Mouse (Mus musculus) gastrocnemius, adult 18-20 months (tissue): ENCODE measurements around the gene Flt4. TPM values are rescaled to one million over a fixed set of nuclear protein-coding genes. Genes with fewer than 3 reads are reported as not detected.
"Not testable (repeated sequence)": the region's sequence is repeated elsewhere in the genome, so short reads cannot be mapped to it uniquely, and the experiment has no call there.

Source experiments
- DNase-seq: peaks from one replicate; pipeline ENCODE4 v3.0.0; 2021; ENCODE audit warnings: low spot score
- long read RNA-seq, 2 experiments: library from polyadenylated mRNA; stranded (forward); transcript quantifications; one replicate each; pipeline ENCODE4 v2.0.0; 2021
- total RNA-seq, 2 experiments: library from RNA; stranded (reverse); gene quantifications; 2 replicates each; pipeline ENCODE4 v1.2.3; 2021

Flt4 gene
- total RNA-seq = 1 to 10 TPM; 2.3 to 3.9 TPM
- long read RNA-seq, experiment 1 = 0 reads
- long read RNA-seq, experiment 2, full-length matches to known transcripts = 1 of 1 reads
- long read RNA-seq, experiment 2, partial matches to known transcripts = 0 of 1 reads
- long read RNA-seq, experiment 2, other reads (novel, unspliced or antisense) = 0 of 1 reads

DNA sequence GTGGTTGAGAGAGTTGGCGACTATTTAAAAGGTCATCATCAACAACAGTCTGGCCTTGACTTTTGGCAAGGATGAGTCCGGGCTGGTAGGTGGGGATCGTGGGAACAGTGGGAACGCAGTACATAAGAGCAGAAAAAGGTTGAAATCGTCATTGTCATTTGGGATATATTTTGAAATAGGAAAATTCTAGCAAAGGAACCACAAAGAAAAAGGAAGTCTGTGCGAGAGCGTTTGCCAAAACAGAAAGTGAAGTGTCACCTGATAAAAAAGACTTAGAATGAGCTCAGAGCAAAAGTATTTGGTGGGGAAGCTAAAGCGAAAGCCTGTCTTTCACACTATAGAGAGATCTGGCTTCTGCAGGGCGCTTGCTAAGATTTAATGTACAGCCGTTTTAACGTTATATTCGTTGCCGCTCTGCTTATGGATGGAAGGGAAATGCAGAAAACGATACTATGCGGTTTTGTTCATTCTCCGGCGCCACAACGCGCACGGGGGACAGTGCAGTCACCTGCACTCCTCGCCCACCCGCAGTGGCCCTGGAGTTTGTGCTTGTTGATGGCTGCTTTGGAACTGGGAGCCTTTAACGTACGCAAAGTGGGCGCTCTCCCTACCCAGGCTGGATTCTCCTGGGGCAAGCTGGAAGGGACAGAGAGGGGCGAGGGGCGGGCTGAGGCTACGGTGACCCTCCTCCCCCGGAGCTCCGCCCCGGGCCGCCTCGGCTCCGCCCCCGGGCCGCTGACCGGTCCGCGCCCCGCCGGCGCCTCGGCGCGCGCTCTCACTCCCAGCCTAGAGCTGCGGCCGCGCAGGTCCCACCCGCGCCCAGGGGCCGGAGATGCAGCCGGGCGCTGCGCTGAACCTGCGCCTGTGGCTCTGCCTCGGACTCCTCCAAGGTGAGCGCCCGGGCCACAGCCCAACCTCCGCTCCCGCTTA, at the start of gene Flt4:
TSS of gene Flt4 (plus strand) at position 326 of the 930 bp plus-strand sequence.
- not testable (repeated sequence) for DNase-seq

DNA sequence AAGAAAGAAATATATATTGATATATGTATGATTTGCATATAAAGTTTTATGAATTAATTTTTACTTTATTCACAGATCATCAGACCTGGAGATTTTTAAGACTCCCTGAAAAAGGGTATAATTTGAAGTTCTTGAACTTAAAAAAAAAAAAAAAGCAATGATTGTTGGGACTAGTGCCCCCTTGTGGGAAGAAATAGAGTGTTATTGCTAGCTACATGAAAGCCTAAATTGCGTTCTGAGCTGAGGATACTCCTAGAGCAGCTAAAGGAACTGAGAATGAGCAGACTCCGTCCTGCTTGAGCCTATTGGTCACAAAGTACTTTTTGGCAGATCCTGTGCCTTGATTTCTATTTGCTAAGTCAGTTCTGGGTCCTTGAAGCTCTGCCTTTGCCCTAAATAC, 34.0 kb upstream of the Flt4 start:
- DNase-seq = not testable (repeated sequence)

DNA sequence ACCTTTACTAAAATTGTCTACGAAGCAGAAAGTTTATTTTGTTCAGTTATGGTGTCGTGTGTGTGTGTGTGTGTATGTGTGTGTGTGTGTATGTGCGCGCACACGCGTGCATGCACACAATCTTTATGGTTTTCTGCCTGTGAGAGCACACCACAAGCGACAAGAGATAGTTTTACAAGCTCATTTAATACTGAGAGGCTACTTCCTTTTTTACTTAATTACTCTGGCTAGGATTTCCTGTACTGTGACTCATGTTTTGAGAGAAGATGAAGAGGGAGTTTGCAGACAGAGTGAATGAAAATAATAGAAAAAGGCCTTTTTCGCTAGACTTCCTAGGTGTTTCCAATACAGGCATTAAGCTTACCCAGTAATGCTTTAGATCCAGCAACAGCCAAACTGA, 28.6 kb upstream of the Flt4 start:
- DNase-seq = not testable (repeated sequence)

DNA sequence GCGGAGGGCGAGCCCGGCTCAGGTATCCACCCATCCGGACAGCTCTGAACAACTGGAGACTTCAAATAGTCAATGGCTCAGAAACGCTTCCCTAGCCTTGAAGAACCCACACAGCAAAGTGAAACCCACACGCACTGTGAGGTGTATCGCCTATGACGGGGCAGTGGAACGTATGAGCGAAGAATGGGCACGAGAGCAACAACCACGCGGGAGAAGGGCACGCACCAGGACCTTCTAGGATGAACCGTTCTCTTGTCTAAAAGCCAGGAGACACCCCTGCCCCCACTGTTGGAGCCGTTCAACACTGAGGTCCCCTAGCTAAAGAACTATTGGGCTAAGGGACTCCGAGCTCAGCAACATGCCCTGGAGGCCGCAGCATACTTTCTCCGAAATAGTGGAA, 18.9 kb upstream of the Flt4 start:
- DNase-seq = no peak

DNA sequence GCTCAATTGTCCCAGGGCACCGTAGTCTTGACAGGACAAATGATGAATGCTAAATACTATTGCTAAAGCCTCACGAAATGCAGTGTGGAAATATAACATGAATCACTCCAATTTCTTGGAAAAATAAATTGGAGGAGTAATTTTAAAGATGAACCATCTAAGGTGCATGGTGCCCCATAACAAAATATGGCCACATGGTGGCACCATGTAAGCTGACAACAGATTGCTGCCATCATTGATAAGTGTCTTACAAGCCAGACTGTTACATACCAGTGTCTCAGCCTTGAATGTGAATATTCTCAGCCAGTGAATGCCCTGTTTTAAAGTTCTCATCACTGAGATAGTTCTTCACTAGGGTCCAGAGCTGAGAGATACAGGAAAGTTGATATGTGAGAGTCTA, 11.9 kb upstream of the Flt4 start:
- not testable (repeated sequence) for DNase-seq

DNA sequence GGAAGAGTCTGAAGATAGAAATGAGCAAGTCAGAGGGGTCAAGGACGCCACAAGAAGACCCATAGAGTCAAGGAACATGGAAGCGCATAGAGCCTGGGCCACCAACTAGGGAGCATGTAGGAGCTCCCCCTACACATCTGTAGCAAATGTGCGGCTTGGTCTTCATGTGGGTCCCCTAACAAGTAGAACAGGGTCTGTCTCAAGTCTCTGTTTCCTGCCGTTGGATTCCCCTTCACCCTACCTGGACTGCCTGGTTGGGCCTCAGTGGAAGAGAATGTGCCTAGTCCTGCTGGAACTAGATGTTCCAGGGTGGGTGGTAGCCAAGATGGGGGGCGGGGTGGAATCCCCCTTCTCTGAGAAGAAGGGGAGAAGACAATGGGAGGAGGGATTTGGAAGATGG, 757 bp upstream of the Flt4 start:
- not testable (repeated sequence) for DNase-seq

DNA sequence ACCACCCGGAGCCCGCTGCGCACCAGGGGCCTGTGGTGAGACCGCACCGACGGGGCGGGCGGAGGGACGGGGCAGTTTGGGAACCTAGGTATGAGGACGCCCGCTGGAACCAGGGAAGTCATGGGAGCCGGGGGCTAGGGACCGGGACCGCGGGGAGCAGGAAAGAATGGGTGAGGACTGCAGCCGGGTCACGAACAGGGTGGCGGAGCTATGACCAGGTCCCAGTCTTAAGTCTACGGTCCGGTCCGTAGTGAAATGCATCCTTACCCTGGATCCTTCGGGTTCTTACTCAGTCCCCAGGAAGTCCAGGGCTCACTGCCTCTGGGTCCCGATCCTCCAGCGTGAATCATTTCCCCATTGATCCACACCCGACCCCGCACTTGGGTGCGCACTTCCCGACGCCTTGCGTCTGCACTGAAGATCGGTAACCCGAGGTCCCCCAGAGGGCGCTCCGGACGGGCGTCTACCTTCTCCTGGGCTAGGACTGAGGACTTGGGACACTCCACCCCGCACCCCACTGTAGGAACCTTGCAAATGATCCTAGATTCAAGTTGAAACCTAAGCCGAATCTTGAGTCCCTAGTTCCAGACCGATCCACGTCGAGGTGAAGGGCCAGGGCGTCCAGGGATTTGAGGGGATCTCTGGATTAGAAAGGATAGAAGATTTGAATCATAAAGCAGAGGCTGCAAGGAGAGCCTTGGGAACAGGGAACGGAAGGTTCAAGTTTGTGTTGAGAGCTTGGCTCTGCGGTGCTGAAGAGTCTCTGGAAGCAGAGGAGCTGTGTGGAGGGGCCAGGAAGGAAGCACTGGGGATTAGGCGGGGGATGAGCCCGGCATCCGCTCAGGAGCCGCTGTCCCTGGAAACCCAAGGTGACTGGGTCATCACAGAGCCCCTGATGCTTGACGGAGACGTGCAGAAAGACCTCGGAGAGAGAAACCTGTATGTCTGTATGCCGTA, 1.1 kb downstream of the Flt4 start:
- not testable (repeated sequence) for DNase-seq

DNA sequence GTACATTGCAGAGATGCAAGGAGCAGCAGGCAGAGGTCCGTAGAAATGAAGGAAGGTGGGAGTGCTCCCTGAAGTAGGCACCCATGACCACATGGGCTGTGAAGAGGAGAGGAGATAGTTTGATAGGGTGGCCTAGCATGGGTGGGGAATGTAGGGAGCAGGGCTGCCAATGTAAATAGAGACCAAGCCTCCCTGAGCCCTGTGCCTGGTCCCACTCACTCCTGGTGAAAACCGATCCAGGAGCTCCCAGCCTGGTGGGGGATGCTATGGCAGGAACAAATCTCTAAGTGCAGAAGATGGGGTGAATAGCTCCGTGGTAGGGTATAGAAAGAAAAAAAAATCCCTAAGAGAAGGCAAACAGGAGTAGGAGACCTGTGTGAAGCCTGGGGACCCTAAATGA, 2.3 kb downstream of the Flt4 start:
- DNase-seq = not testable (repeated sequence)

DNA sequence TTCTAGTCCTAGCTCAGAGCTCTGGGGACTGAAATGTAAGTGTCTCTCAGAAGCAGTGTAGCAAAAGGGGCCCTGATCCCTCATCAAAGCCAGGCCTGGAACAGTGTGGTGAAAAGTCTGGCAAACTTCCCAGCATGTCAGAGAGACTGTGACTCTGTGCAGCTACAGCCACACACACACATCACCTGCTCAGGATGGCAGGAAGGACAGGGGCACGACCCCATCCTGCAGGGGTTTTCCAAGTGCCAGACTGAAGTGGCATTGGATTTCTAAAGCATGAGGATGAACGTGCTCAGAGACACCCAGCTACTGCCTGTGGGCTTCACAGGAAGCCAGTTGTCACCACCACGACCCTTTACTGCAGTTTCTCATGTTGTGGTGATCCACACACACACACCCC, 3.1 kb downstream of the Flt4 start:
- no peak for DNase-seq

DNA sequence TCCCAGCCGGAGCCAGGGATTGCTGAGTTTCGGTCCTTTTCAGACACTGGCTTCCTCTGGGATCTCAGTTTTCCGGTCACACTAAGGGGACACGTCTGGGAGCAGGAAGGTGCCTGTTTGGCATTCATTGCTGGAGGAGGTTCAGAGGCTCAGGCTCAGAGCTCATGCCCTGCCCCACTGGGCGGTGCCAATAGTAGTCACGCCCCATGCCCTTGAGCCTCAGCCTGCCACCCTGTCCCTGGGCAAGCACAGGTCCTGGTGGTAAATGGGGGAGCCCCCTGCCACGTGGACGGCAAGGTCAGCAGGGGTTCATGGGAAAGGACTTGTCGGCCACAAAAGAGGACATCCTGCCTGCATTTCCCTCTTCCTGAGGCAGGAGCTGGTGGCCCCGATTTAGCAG, 4.3 kb downstream of the Flt4 start:
- DNase-seq = no peak

DNA sequence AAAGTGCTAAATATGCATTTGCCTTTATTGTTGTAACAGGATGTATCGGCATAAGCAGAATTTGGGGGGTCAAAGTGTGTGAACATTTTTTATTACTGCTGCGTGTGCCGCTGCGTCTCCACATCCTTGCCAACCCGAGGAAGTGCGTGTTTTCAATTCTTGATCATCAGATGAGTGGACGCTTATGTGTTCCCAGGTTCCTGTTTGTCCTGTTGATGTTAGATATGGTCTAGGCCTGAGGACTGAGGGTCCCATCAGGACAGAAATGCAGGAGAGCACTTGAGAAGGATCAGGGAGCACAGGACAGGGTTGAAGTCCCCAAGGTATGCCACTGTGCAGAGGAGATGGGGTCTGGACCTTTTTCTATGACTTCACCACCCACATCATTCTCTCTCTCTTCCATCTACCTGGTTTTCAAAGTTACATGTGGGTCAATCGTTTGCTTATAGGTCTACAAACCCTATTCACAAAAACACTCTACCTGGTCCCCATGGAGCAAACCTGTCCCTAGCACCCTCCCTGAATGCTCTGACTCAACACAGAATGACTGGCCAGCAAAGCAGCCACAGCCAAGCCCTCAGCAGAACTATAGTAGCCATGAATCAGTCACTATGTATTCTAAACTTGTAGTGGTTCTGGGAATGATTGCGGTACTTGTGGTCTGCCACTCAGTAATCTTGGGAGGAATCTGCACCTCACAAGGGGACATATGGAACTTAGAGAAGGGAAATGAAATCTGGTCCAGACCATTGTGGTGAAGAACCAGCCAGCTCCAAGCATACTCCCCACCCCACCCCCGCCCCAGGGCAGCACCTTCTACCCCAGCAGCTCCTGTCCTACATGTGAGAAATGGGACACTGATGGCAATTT, 7.0 kb downstream of the Flt4 start:
- DNase-seq = no peak

DNA sequence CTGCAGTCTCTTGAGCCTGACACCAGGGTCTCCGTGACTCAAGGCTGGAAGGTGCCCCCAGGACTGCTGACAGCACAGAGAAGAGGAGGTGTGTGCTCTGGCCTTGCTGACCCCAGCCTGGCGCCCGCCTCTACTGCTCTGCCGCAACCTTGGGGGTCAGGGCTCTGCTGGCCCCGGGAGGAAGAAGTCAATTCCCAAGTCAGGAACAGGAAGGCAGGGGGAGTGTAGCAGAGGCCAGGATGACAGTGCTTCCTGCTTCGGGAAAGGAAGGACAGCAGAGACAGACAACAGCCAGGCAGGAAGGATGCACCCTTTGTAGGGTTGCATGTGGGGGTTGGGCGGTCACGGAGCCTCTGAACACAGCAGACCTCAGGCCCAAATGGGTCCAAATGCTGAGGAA, 9.4 kb downstream of the Flt4 start:
- DNase-seq = no peak

DNA sequence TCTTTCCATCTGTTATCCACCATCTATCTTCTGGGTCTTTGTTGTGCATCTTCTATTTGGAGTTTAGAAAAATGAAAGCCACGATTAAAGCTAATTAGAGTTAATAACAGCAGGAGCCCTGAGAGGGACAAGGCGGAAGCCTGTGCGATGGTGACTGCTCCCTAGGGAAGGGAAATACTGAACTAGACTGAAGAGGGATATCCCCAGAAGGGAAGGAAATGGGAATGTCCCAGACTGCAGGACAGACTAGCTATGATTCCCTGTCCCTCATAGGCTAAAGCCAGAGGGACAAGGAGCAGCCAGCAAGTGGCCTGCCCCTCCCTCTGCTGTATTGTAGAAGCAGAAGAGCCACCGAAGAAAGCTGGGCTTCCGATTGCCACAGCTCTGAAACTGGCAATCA, 12.9 kb downstream of the Flt4 start:
- no peak for DNase-seq

DNA sequence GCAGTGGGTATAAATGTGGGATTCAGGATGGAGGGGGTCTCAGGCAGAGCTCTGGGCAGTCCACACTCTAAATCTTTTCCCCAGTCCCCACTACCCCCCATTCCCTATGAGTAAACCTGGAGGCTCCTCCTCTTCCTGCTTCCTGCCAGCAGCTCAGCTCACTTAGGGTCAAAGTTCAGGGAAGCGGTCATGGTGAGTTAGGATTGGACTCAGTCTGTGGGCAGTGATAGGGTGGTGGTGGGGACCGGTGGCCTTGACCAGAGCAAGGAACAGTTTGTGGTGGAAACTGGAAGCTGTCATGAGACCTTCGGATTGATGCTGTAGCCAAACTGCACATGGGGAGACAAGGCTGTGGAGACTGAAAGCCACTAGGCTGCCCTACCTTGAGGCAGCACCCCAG, 15.1 kb downstream of the Flt4 start:
- DNase-seq = no peak

DNA sequence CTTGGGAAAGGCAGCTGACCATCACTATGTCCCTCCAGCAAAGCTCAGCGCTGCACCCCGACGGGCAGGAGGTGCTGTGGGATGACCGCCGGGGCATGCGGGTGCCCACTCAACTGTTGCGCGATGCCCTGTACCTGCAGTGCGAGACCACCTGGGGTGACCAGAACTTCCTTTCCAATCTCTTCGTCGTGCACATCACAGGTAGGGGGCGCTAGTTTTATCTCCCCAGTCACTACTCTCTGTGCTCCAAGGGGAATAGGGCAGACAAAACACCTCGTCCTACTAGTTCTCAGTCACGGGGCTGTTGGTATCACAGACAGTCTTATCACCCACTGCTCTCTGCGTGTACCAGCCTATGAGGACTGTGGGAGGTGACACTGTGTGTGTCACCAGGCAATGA, 16.8 kb downstream of the Flt4 start:
- DNase-seq = no peak

DNA sequence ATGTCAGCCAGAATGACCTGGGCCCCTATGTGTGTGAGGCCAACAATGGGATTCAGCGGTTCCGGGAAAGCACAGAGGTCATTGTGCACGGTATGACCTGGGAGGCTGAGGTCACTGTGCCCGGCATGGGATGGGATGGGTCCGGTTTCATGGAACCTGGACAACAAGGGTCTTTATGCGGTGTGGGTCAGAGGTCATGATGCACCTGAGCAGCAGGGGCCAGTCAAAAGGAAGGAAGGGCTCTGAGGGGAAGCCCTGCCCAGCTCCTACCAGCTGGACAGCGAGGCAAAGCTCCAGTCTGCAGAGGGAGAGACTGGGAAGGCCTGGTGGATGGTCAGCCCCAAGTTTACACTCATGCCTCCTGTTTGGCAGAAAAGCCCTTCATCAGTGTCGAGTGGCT, 17.7 kb downstream of the Flt4 start:
- no peak for DNase-seq

DNA sequence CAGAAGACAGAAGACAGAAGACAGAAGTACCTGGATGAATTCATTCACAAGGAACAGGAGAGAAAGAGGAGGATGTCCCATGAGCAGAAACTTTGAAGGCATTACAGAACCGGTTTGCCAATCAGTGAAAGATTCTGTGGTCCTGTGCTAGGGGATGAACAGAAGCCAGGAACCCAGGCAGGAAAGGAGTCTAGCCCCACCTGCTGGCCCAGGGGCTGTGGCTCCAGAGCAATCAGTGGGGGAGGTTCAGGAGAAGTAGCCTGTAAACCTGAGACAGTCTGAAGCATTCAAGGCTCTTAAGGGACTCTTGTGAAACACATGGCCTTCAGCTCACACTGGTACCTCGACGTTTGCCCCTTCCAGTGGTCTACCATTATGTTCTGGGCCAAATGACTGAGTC, 22.1 kb downstream of the Flt4 start:
- DNase-seq = no peak

DNA sequence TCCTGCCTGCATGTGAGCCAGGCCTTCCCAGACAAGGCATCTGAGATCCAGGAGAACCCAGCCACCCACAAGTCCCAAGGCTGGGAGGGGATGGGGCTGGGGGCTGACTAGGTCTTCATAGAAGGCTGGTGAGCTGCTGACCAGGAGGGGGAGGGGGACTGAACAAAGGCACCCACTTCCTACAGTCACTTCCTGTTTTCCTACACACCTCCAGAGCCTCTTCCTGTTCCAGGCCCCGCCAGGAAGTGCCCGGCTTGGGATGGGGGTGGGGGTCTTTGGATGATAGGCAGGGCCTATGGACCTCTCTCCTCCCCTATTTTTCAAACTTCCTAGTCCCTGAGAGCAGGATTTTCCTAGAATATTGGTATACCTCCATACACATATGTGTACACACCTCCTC, 23.2 kb downstream of the Flt4 start:
- DNase-seq = no peak

DNA sequence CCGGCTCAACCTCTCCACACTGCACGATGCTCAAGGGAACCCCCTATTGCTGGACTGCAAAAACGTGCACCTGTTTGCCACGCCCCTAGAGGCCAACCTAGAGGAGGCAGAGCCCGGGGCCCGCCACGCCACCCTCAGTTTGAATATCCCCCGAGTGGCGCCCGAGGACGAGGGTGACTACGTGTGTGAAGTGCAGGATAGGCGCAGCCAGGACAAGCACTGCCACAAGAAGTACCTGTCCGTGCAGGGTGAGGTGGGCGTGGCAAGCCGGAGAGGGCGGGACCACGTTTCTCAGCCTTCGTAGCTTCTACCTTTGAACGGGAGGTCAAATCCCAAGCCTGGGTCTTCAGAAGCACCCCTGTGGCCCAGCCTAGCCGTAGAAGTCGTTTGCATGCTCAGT, 25.0 kb downstream of the Flt4 start:
- no peak for DNase-seq

DNA sequence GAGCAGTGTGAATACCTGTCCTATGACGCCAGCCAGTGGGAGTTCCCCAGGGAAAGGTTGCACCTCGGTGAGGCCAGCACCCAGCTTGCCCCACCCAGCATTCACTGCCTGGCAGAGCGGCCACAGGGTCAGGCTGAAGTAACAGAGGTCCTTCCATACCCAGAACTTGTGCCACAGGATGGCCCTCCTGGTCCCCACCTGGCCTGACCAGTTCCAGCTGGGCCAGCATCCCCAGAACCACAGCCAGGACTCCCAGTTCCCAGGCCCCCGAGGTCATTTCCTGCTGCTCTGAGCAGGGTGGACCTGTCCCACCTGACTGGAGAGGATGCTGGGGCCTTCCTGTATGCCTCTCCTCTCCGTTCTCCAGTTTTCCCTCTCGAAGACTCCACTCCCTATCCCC, 26.6 kb downstream of the Flt4 start:
- no peak for DNase-seq

DNA sequence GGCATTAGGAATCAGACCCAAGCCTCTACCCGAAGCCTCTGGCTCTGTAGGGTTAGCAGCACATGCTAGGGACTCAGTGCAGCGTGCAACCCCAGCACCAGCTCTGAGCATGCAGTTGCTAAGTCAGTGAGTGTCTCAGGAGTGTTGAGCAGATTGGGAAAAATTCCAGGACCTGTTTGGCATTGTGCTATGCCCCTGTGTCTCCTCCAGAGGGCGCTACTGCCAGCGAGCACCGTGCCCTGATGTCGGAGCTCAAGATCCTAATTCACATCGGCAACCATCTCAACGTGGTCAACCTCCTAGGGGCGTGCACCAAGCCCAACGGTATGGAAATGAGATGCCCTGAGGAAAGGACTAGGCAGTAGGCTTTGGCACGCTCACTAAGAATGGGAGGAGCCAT, 27.4 kb downstream of the Flt4 start:
- DNase-seq = no peak
